Mouse (Mus musculus) stomach, postnatal 0 days (tissue): ENCODE data around the gene Tspyl1. TPM values are rescaled to one million over a fixed set of nuclear protein-coding genes. Genes with fewer than 3 reads are reported as not detected.

ENCODE experiments used
- ATAC-seq: fragments of 200-750 bp; cut with Nextera tagmentation; 2 replicates; pipeline ENCODE4 v1.8.0; 2017; ENCODE audit not compliant: low FRiP score, low TSS enrichment
- DNase-seq: peaks from one replicate; pipeline ENCODE4 v3.0.0-alpha.2; 2016; ENCODE audit warnings: low spot score
- H3K27ac ChIP-seq: fragments of 300-500 bp; sonication (generic); replicated peaks from 2 replicates; pipeline ENCODE4 v1.5.1; 2014; ENCODE audit warnings: mild to moderate bottlenecking, control low read depth
- H3K27me3 ChIP-seq: fragments of 300-500 bp; sonication (generic); 2 replicates; pipeline ENCODE4 v1.6.1; 2014; ENCODE audit warnings: low read length; ENCODE audit not compliant: control insufficient read depth, insufficient read depth
- H3K36me3 ChIP-seq: fragments of 300-500 bp; sonication (generic); 2 replicates; pipeline ENCODE4 v1.6.1; 2014; ENCODE audit warnings: low read length, mixed read lengths; ENCODE audit not compliant: control insufficient read depth, insufficient read depth
- H3K4me1 ChIP-seq: fragments of 300-500 bp; sonication (generic); replicated peaks from 2 replicates; pipeline ENCODE4 v1.6.1; 2014; ENCODE audit warnings: antibody characterized with exemption; ENCODE audit not compliant: control insufficient read depth, insufficient read depth
- H3K4me2 ChIP-seq: fragments of 300-500 bp; sonication (generic); replicated peaks from 2 replicates; pipeline ENCODE4 v1.6.1; 2014; ENCODE audit warnings: low read depth, mild to moderate bottlenecking, control low read depth, moderate library complexity
- H3K4me3 ChIP-seq: fragments of 300-500 bp; sonication (generic); 2 replicates; pipeline ENCODE4 v1.5.1; 2014; ENCODE audit warnings: low read depth, low read length, control low read depth
- H3K9ac ChIP-seq: fragments of 300-500 bp; sonication (generic); 2 replicates; pipeline ENCODE4 v1.6.1; 2014; ENCODE audit warnings: mild to moderate bottlenecking, low read length, control low read depth, mixed read lengths
- H3K9me3 ChIP-seq: fragments of 300-500 bp; sonication (generic); 2 replicates; pipeline ENCODE4 v1.6.1; 2016; ENCODE audit warnings: low read length; ENCODE audit not compliant: control insufficient read depth
- CTCF ChIP-seq: IDR thresholded peaks from 2 replicates; pipeline ENCODE4 v1.5.1; 2016; ENCODE audit warnings: antibody characterized with exemption, low read depth, mild to moderate bottlenecking, moderate library complexity
- EP300 ChIP-seq: optimal IDR thresholded peaks from 2 replicates; pipeline ENCODE3; 2016; ENCODE audit warnings: antibody characterized with exemption
- WGBS: fragments of 180-500 bp; shearing (Covaris S2); extraction: QIAGEN DNeasy Blood & Tissue Kit; methylation state at CpG from one replicate; pipeline ENCODE4 v1.1.7; 2014; 5-methylcytosine and 5-hydroxymethylcytosine counted together
- polyA plus RNA-seq: library from polyadenylated mRNA; unstranded; fragments of >200 nt; fragmentation: Nextera tagmentation; extraction: Ambion mirVana; gene quantifications from 2 replicates; pipeline ENCODE4 v1.2.1, GENCODE M21; 2015

Gene Tspyl1
- polyA plus RNA-seq, 1 experiment from 2014 or later = 46.7 TPM

DNA sequence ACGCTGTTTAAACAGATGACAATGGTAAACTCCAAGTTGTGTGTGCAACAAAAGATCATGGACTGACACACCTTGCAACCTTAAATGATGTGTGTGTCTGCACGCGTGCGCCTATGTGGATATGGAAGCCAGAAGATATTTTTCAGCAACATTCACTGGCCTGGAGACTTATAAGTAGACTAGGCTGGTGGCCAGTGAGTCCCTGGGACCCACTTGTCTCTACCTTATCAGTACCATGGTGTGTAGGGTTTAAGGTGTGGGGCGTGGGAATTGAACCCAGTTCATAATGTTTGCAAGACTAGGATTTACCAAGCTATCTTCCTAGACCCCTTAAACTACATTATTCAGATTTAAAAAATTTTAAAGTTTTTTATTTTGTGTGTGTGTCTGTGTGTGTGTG, 45.2 kb downstream of the Tspyl1 start:
- 52% methylated on average over 5 of the region's 5 CpGs for WGBS
- Histone ChIP-seq H3K4me3 (no peak overlapping the region), H3K27me3 (no peaks in the 10 kb centered on the region), H3K9ac (no peak overlapping the region), H3K9me3 (no peaks in the 10 kb centered on the region), H3K4me1 (no peaks in the 10 kb centered on the region), H3K36me3 (no peaks in the 10 kb centered on the region), H3K27ac (no peak overlapping the region), H3K4me2 (no peak overlapping the region)
- ATAC-seq (no peak), DNase-seq (no peak)
- TF ChIP-seq CTCF (no peak), EP300 (no peak)

DNA sequence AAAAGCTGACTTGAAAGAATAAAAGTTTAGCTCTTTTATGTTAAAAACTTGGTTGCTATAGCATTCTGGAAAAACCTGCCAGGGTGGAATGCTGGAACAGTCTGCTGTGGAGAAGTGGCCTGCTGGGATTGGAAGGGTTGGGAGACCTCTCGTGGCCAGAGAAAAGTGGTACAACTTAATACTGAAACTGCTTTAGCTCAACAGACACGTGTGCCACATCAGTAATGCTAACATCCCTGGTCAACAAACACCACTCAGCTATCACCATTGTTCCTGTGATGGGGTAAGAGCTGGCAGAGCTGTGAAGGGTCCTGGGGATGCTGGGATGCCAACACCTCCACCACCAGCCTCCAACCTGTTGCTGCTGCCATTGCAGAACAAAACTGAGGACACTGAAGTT, 46.3 kb downstream of the Tspyl1 start:
- H3K27me3 ChIP-seq = no peaks in the 10 kb centered on the region
- H3K36me3 ChIP-seq = no peaks in the 10 kb centered on the region
- no peak overlapping the region for H3K27ac ChIP-seq
- DNase-seq (peak; percentile 44), ATAC-seq (peak; percentile 63; the same call in 1 of the 2 replicates)
- H3K9ac ChIP-seq = no peak overlapping the region
- no peak overlapping the region for H3K4me2 ChIP-seq
- H3K9me3 ChIP-seq = no peaks in the 10 kb centered on the region
- no peak overlapping the region for H3K4me3 ChIP-seq
- no peaks in the 10 kb centered on the region for H3K4me1 ChIP-seq
- 3% methylated on average over 2 of the region's 2 CpGs for WGBS
- TF ChIP-seq EP300 (no peak), CTCF (peak; percentile 81)

Other genes starting within 250 kb of the Tspyl1 start
- gene Trappc3l, start 244.6 kb upstream of the Tspyl1 start, polyA plus RNA-seq = not detected in 2 replicates
- not detected in 2 replicates for gene Calhm4, start 237.9 kb upstream of the Tspyl1 start, polyA plus RNA-seq
- 2.4 and 2.5 TPM in 2 replicates for gene Calhm5, start 185.7 kb upstream of the Tspyl1 start, polyA plus RNA-seq
- 0.74 and 1.1 TPM in 2 replicates for gene Calhm6, start 154.2 kb upstream of the Tspyl1 start, polyA plus RNA-seq
- gene Dse, start 74.5 kb upstream of the Tspyl1 start, polyA plus RNA-seq = 7.5 and 8.3 TPM in 2 replicates
- gene Tspyl4, start 15.3 kb downstream of the Tspyl1 start, polyA plus RNA-seq = 11.9 and 12.8 TPM in 2 replicates
- gene Col10a1, start 107.8 kb downstream of the Tspyl1 start, polyA plus RNA-seq = 0.04 and 0.06 TPM in 2 replicates
- gene Nt5dc1, start 136.4 kb downstream of the Tspyl1 start, polyA plus RNA-seq = 11.2 and 12.4 TPM in 2 replicates
- 10.4 and 11.2 TPM in 2 replicates for gene Frk, start 201.2 kb downstream of the Tspyl1 start, polyA plus RNA-seq